Mouse (Mus musculus) intestine, embryonic 16.5 days (tissue): ENCODE results near the gene Rragc. TPM values are rescaled to one million over a fixed set of nuclear protein-coding genes. Genes with fewer than 3 reads are reported as not detected.
A peak's percentile ranks its signal among the peaks of the same experiment; 100 is the strongest.

Source experiments
- ATAC-seq: fragments of 200-750 bp; cut with Nextera tagmentation; 2 replicates; pipeline ENCODE4 v1.8.0; 2017; ENCODE audit warnings: moderate TSS enrichment, moderate library complexity
- H3K27ac ChIP-seq: fragments of 300-500 bp; sonication (generic); 2 replicates; pipeline ENCODE4 v1.5.1; 2014; ENCODE audit warnings: mild to moderate bottlenecking, low read length
- H3K27me3 ChIP-seq: fragments of 300-500 bp; sonication (generic); replicated peaks from 2 replicates; pipeline ENCODE4 v1.6.1; 2014; ENCODE audit warnings: low read length, control low read depth, mixed read lengths; ENCODE audit not compliant: control insufficient read depth, insufficient read depth
- H3K36me3 ChIP-seq: fragments of 300-500 bp; sonication (generic); 2 replicates; pipeline ENCODE4 v1.6.1; 2014; ENCODE audit warnings: low read length, control low read depth; ENCODE audit not compliant: control insufficient read depth, insufficient read depth
- H3K4me1 ChIP-seq: fragments of 300-500 bp; sonication (generic); 2 replicates; pipeline ENCODE4 v1.6.1; 2014; ENCODE audit warnings: low read length, control low read depth, mixed read lengths; ENCODE audit not compliant: control insufficient read depth, insufficient read depth
- H3K4me2 ChIP-seq: fragments of 300-500 bp; sonication (generic); 2 replicates; pipeline ENCODE4 v1.6.1; 2014; ENCODE audit warnings: low read depth, low read length, control low read depth
- H3K4me3 ChIP-seq: fragments of 300-500 bp; sonication (generic); 2 replicates; pipeline ENCODE4 v1.5.1; 2014; ENCODE audit warnings: mild to moderate bottlenecking, low read length
- H3K9ac ChIP-seq: fragments of 300-500 bp; sonication (generic); 2 replicates; pipeline ENCODE4 v1.6.1; 2014; ENCODE audit warnings: low read depth, low read length
- H3K9me3 ChIP-seq: fragments of 300-500 bp; sonication (generic); 2 replicates; pipeline ENCODE4 v1.6.1; 2016; ENCODE audit warnings: low read length, control low read depth; ENCODE audit not compliant: control insufficient read depth
- WGBS: fragments of 180-500 bp; shearing (Covaris S2); extraction: QIAGEN DNeasy Blood & Tissue Kit; methylation state at CpG from one replicate; pipeline ENCODE4 v1.1.7; 2014; 5-methylcytosine and 5-hydroxymethylcytosine counted together
- polyA plus RNA-seq: library from polyadenylated mRNA; unstranded; fragments of >200 nt; fragmentation: Nextera tagmentation; extraction: Ambion mirVana; gene quantifications from 2 replicates; pipeline ENCODE4 v1.2.1, GENCODE M21; 2015

The Rragc gene
- polyA plus RNA-seq, result 52.2 and 52.5 TPM in 2 replicates

GRCm38 (mm10) chr4:123916748-123917547 is at the start of gene Rragc:
TSS of gene Rragc (plus strand) at chr4:123917446.
- Histone ChIP-seq H3K9me3 (no peaks in the 10 kb centered on the region), H3K4me3 (peak within 1 kb of the TSS; percentile 98), H3K27me3 (no peaks in the 10 kb centered on the region), H3K9ac (peak within 1 kb of the TSS; percentile 97), H3K4me2 (peak within 1 kb of the TSS; percentile 71), H3K27ac (peak within 1 kb of the TSS; percentile 92), H3K4me1 (peaks cover 16% of the 10 kb centered on the region), H3K36me3 (peaks cover 9% of the 10 kb centered on the region; the same call in 1 of the 2 replicates)
- ATAC-seq, result peak; percentile 99
- WGBS, result under 1% methylated on average over 49 of the region's 49 CpGs

- 86% methylated on average over 5 of the region's 5 CpGs for WGBS
- Histone ChIP-seq H3K27ac (no peak overlapping the region), H3K9ac (no peak overlapping the region), H3K9me3 (no peaks in the 10 kb centered on the region), H3K4me2 (no peak overlapping the region), H3K4me3 (no peak overlapping the region), H3K4me1 (no peaks in the 10 kb centered on the region), H3K27me3 (no peaks in the 10 kb centered on the region), H3K36me3 (no peaks in the 10 kb centered on the region)
- no peak for ATAC-seq
Measured at GRCm38 (mm10) chr4:123893726-123894125, 23.5 kb upstream of the Rragc start.

GRCm38 (mm10) chr4:123894295-123894694 is 23.0 kb upstream of the Rragc start:
- ATAC-seq, result no peak
- H3K4me2 ChIP-seq, result no peak overlapping the region
- no peaks in the 10 kb centered on the region for H3K36me3 ChIP-seq
- H3K9ac ChIP-seq, result no peak overlapping the region
- no peak overlapping the region for H3K4me3 ChIP-seq
- H3K27me3 ChIP-seq, result no peaks in the 10 kb centered on the region
- WGBS, result 83% methylated on average over 4 of the region's 4 CpGs
- H3K9me3 ChIP-seq, result no peaks in the 10 kb centered on the region
- H3K27ac ChIP-seq, result no peak overlapping the region
- H3K4me1 ChIP-seq, result no peaks in the 10 kb centered on the region

GRCm38 (mm10) chr4:123898696-123899095 is 18.6 kb upstream of the Rragc start:
- WGBS, result 15% methylated on average over 5 of the region's 5 CpGs
- H3K9me3 ChIP-seq, result no peaks in the 10 kb centered on the region
- H3K27me3 ChIP-seq, result no peaks in the 10 kb centered on the region
- H3K4me1 ChIP-seq, result peaks cover 3% of the 10 kb centered on the region; the same call in 1 of the 2 replicates
- no peaks in the 10 kb centered on the region for H3K36me3 ChIP-seq
- H3K9ac ChIP-seq, result no peak overlapping the region
- ATAC-seq, result no peak
- H3K4me3 ChIP-seq, result no peak overlapping the region
- H3K27ac ChIP-seq, result no peak overlapping the region
- no peak overlapping the region for H3K4me2 ChIP-seq

- no peak for ATAC-seq
- Histone ChIP-seq H3K9me3 (no peaks in the 10 kb centered on the region), H3K9ac (no peak overlapping the region), H3K4me2 (no peak overlapping the region), H3K4me3 (no peak overlapping the region), H3K36me3 (no peaks in the 10 kb centered on the region), H3K27ac (no peak overlapping the region), H3K4me1 (peaks cover 8% of the 10 kb centered on the region; the same call in 1 of the 2 replicates), H3K27me3 (no peaks in the 10 kb centered on the region)
- WGBS, result 73% methylated on average over 3 of the region's 3 CpGs
Measured at GRCm38 (mm10) chr4:123903432-123903831, 13.8 kb upstream of the Rragc start.

- H3K27ac ChIP-seq, result peak within 1 kb of the TSS; percentile 90
- 1% methylated on average over 49 of the region's 49 CpGs for whole genome bisulfite sequencing
Measured at GRCm38 (mm10) chr4:123904333-123905125, 12.7 kb upstream of the Rragc start, which contains the start of gene Mycbp. TSS of gene Mycbp (plus strand) at chr4:123904832.

GRCm38 (mm10) chr4:123905126-123905668 is 12.0 kb upstream of the Rragc start:
- H3K4me1 ChIP-seq, result peaks cover 8% of the 10 kb centered on the region; the same call in 1 of the 2 replicates
- H3K9me3 ChIP-seq, result no peaks in the 10 kb centered on the region
- H3K4me2 ChIP-seq, result peak overlapping the region; percentile 73
- H3K27ac ChIP-seq, result peak overlapping the region; percentile 90
- H3K9ac ChIP-seq, result peak overlapping the region; percentile 82
- WGBS, result under 1% methylated on average over 42 of the region's 53 CpGs
- H3K27me3 ChIP-seq, result no peaks in the 10 kb centered on the region
- peak overlapping the region; percentile 81 for H3K4me3 ChIP-seq
- ATAC-seq, result no peak; the same call in 1 of the 2 replicates
- no peaks in the 10 kb centered on the region; the same call in 1 of the 2 replicates for H3K36me3 ChIP-seq

More at GRCm38 (mm10) chr4:123904333-123905125, 12.7 kb upstream of the Rragc start, which contains the start of gene Mycbp:
- peak within 1 kb of the TSS; percentile 82 for H3K9ac ChIP-seq
- peaks cover 8% of the 10 kb centered on the region; the same call in 1 of the 2 replicates for H3K4me1 ChIP-seq
- no peaks in the 10 kb centered on the region for H3K9me3 ChIP-seq
- ATAC-seq, result peak; percentile 100
- no peaks in the 10 kb centered on the region for H3K36me3 ChIP-seq
- H3K4me3 ChIP-seq, result peak within 1 kb of the TSS; percentile 81
- peak within 1 kb of the TSS; percentile 73 for H3K4me2 ChIP-seq
- H3K27me3 ChIP-seq, result no peaks in the 10 kb centered on the region

- Histone ChIP-seq H3K9me3 (no peaks in the 10 kb centered on the region), H3K4me1 (peaks cover 9% of the 10 kb centered on the region; the same call in 1 of the 2 replicates), H3K9ac (no peak overlapping the region), H3K4me2 (no peak overlapping the region), H3K36me3 (peaks cover 5% of the 10 kb centered on the region; the same call in 1 of the 2 replicates), H3K27me3 (no peaks in the 10 kb centered on the region), H3K4me3 (no peak overlapping the region), H3K27ac (no peak overlapping the region)
- WGBS, result 78% methylated on average over 4 of the region's 4 CpGs
- ATAC-seq, result no peak
Measured at GRCm38 (mm10) chr4:123911503-123911902, 5.7 kb upstream of the Rragc start.

GRCm38 (mm10) chr4:123912431-123912830 is 4.8 kb upstream of the Rragc start:
- Histone ChIP-seq H3K36me3 (peaks cover 5% of the 10 kb centered on the region; the same call in 1 of the 2 replicates), H3K27ac (no peak overlapping the region), H3K9me3 (no peaks in the 10 kb centered on the region), H3K4me2 (no peak overlapping the region), H3K9ac (no peak overlapping the region), H3K4me3 (no peak overlapping the region), H3K4me1 (peaks cover 6% of the 10 kb centered on the region; the same call in 1 of the 2 replicates), H3K27me3 (no peaks in the 10 kb centered on the region)
- 57% methylated on average over 2 of the region's 2 CpGs for WGBS
- ATAC-seq, result no peak
